Mouse (Mus musculus) embryonic facial prominence, embryonic 12.5 days (tissue): ENCODE measurements around the gene 4933424G06Rik. TPM values are rescaled to one million over a fixed set of nuclear protein-coding genes. Genes with fewer than 3 reads are reported as not detected.

ENCODE experiments used
- ATAC-seq: fragments of 200-750 bp; cut with Nextera tagmentation; 2 replicates; pipeline ENCODE4 v1.8.0; 2017; ENCODE audit not compliant: insufficient number of reproducible peaks, insufficient read depth, low FRiP score, low TSS enrichment
- H3K27ac ChIP-seq: fragments of 300-500 bp; sonication (generic); 2 replicates; pipeline ENCODE4 v1.5.1; 2016; ENCODE audit warnings: mild to moderate bottlenecking
- H3K27me3 ChIP-seq: fragments of 300-500 bp; sonication (generic); 2 replicates; pipeline ENCODE4 v1.6.1; 2016; ENCODE audit warnings: mild to moderate bottlenecking, moderate library complexity
- H3K36me3 ChIP-seq: fragments of 300-500 bp; sonication (generic); 2 replicates; pipeline ENCODE4 v1.6.1; 2016; ENCODE audit warnings: mild to moderate bottlenecking
- H3K4me1 ChIP-seq: fragments of 300-500 bp; sonication (generic); 2 replicates; pipeline ENCODE4 v1.6.1; 2016
- H3K4me2 ChIP-seq: fragments of 300-500 bp; sonication (generic); replicated peaks from 2 replicates; pipeline ENCODE4 v1.6.1; 2016; ENCODE audit warnings: mild to moderate bottlenecking, moderate library complexity
- H3K4me3 ChIP-seq: fragments of 300-500 bp; sonication (generic); 2 replicates; pipeline ENCODE4 v1.5.1; 2016; ENCODE audit warnings: mild to moderate bottlenecking
- H3K9ac ChIP-seq: fragments of 300-500 bp; sonication (generic); 2 replicates; pipeline ENCODE4 v1.6.1; 2016; ENCODE audit warnings: mild to moderate bottlenecking, moderate library complexity
- H3K9me3 ChIP-seq: fragments of 300-500 bp; sonication (generic); 2 replicates; pipeline ENCODE4 v1.6.1; 2016; ENCODE audit warnings: mild to moderate bottlenecking, moderate library complexity
- WGBS: fragments of 180-500 bp; shearing (Covaris S2); methylation state at CpG from one replicate; pipeline ENCODE4 v1.1.7; 2016; 5-methylcytosine and 5-hydroxymethylcytosine counted together
- microRNA-seq: library from miRNA; unstranded; fragments of <30 nt; microRNA quantifications from one replicate; pipeline ENCODE4, GENCODE M21; 2017
- polyA plus RNA-seq: library from polyadenylated mRNA; unstranded; fragments of >200 nt; fragmentation: Nextera tagmentation; extraction: Ambion mirVana; gene quantifications from 2 replicates; pipeline ENCODE4 v1.2.1, GENCODE M21; 2016

4933424G06Rik gene
- polyA plus RNA-seq, 1 experiment from 2014 or later = not detected

DNA sequence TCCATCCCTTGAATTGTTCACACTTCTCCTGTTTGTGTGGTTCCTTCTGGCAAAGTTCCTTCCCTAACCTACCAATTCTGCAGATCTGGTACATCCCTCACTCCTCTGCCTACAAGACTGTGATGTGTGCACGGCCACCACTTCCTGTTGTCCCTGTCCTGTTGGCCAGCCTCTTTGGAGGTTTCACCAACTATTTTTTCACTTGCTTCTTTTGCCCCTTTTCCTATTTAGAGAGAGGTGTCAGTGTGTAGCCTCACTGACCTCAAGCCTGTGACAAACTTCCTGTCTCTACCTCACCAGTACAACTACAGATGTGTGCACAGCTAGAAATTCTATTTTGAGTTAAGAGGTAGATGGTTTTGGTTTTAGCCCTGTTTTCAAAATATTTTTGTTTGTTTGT is 97.1 kb downstream of the 4933424G06Rik start:
- no peaks in the 10 kb centered on the region for H3K27me3 ChIP-seq
- H3K4me2 ChIP-seq = no peak overlapping the region
- no peak overlapping the region for H3K4me3 ChIP-seq
- H3K4me1 ChIP-seq = no peaks in the 10 kb centered on the region
- 82% methylated on average over 1 of the region's 1 CpGs for WGBS
- peaks cover 92% of the 10 kb centered on the region for H3K36me3 ChIP-seq
- H3K27ac ChIP-seq = no peak overlapping the region
- no peak for ATAC-seq
- no peaks in the 10 kb centered on the region for H3K9me3 ChIP-seq
- no peak overlapping the region for H3K9ac ChIP-seq

Small RNA genes within 50 kb of the gene (microRNA-seq; reads per million reads assigned to microRNA genes)
- not detected for gene Gm24133

Other genes starting within 250 kb of the 4933424G06Rik start
- 15.3 and 16.1 TPM in 2 replicates for gene Cnnm4, start 238.5 kb upstream of the 4933424G06Rik start, polyA plus RNA-seq
- gene Cnnm3, start 198.3 kb upstream of the 4933424G06Rik start, polyA plus RNA-seq = 4.3 and 5.6 TPM in 2 replicates
- 19.2 and 24.0 TPM in 2 replicates for gene Ankrd23, start 173.3 kb upstream of the 4933424G06Rik start, polyA plus RNA-seq
- 0.49 TPM in 1 of 2 replicates, not detected in the other for gene Gm42417, start 170.7 kb upstream of the 4933424G06Rik start, polyA plus RNA-seq
- gene Ankrd39, start 162.7 kb upstream of the 4933424G06Rik start, polyA plus RNA-seq = 20.4 and 23.9 TPM in 2 replicates
- 29.3 and 29.4 TPM in 2 replicates for gene Sema4c, start 151.8 kb upstream of the 4933424G06Rik start, polyA plus RNA-seq
- 0.41 and 1.2 TPM in 2 replicates for gene Fam178b, start 27.0 kb upstream of the 4933424G06Rik start, polyA plus RNA-seq
- 471 and 489 TPM in 2 replicates for gene Cox5b, start 18.7 kb upstream of the 4933424G06Rik start, polyA plus RNA-seq
- 110 and 117 TPM in 2 replicates for gene Actr1b, start 4.3 kb downstream of the 4933424G06Rik start, polyA plus RNA-seq
- 0.51 and 0.65 TPM in 2 replicates for gene Zap70, start 51.6 kb downstream of the 4933424G06Rik start, polyA plus RNA-seq
- gene Tmem131, start 233.5 kb downstream of the 4933424G06Rik start, polyA plus RNA-seq = 18.5 and 19.9 TPM in 2 replicates